Mouse (Mus musculus): ENCODE data around the gene Dctn2.

- TF ChIP-seq USF1 (IDR thresholded peaks at IDR 0.05; ENCODE audit: low read depth) (no peak), POLR2A (IDR thresholded peaks at IDR 0.05; ENCODE audit: insufficient read length, low read depth) (no peak), TCF12 (IDR thresholded peaks at IDR 0.05; ENCODE audit: insufficient read depth, poor library complexity, severe bottlenecking) (no peak), E2F4 (IDR thresholded peaks at IDR 0.05; ENCODE audit: insufficient read depth) (no peak), MAX (IDR thresholded peaks at IDR 0.05; ENCODE audit: low read depth) (no peak), CEBPB (IDR thresholded peaks at IDR 0.05; ENCODE audit: insufficient read depth, poor library complexity, severe bottlenecking) (no peak), TCF3 (IDR thresholded peaks at IDR 0.05; ENCODE audit: insufficient read length, low read depth) (no peak), REST (IDR thresholded peaks at IDR 0.05; ENCODE audit: insufficient read depth, insufficient read length) (no peak), MYOD1 (IDR thresholded peaks at IDR 0.05; ENCODE audit: control insufficient read depth in 1 of 3, insufficient read length in 2 of 3, low read depth in 2 of 3) (no peak), POLR2AphosphoS2 (IDR thresholded peaks at IDR 0.05; ENCODE audit: insufficient read length, low read depth) (no peak)
Observed at GRCm38 (mm10) chr10:127257790-127258189, 8.4 kb upstream of the Dctn2 start.
